Mouse (Mus musculus) megakaryocyte, embryonic 14.5 days (primary cell): ENCODE data around the gene Gm11938. TPM values are rescaled to one million over a fixed set of nuclear protein-coding genes. Genes with fewer than 3 reads are reported as not detected.
A peak's percentile ranks its signal among the peaks of the same experiment; 100 is the strongest.

ENCODE experiments used
- H3K27me3 ChIP-seq: replicated peaks from 2 replicates; pipeline ENCODE3; 2012; ENCODE audit warnings: inconsistent platforms
- H3K36me3 ChIP-seq: replicated peaks from 2 replicates; pipeline ENCODE3; 2012; ENCODE audit warnings: low read length, inconsistent platforms, mixed read lengths
- H3K4me1 ChIP-seq: 2 replicates; pipeline ENCODE4 v1.6.1; 2012; ENCODE audit warnings: inconsistent platforms
- H3K4me3 ChIP-seq: replicated peaks from 2 replicates; pipeline ENCODE3; 2012; ENCODE audit warnings: moderate library complexity, mild to moderate bottlenecking, inconsistent platforms
- H3K9me3 ChIP-seq: 2 replicates; pipeline ENCODE4 v1.6.1; 2012; ENCODE audit warnings: inconsistent platforms
- FLI1 ChIP-seq: IDR thresholded peaks from 2 replicates; pipeline ENCODE4 v1.6.1; 2012; ENCODE audit warnings: low read length, inconsistent platforms, mixed read lengths
- GATA1 ChIP-seq: IDR thresholded peaks from 3 replicates; pipeline ENCODE4 v1.6.1; 2012; ENCODE audit warnings: mixed read lengths, low read length, inconsistent platforms, borderline replicate concordance
- polyA plus RNA-seq: library from polyadenylated mRNA; stranded (reverse); fragments of >175 nt; gene quantifications from 2 replicates; pipeline ENCODE4 v1.2.3, GENCODE M21; 2012; ENCODE audit warnings: low replicate concordance; ENCODE audit not compliant: insufficient read depth

Gm11938 gene
- polyA plus RNA-seq, 1 experiment: not detected

- Histone ChIP-seq H3K9me3 (no peaks in the 10 kb centered on the region), H3K4me1 (peaks cover 3% of the 10 kb centered on the region; the same call in 1 of the 2 replicates), H3K4me3 (peak overlapping the region; percentile 62), H3K27me3 (peaks cover 2% of the 10 kb centered on the region), H3K36me3 (no peaks in the 10 kb centered on the region)
- no peak for TF ChIP-seq FLI1
- TF ChIP-seq GATA1: no peak
Observed at GRCm38 (mm10) chr11:99574106-99574505, 29.0 kb downstream of the Gm11938 start.

- peaks cover 2% of the 10 kb centered on the region for H3K27me3 ChIP-seq
- TF ChIP-seq GATA1: no peak
- TF ChIP-seq FLI1: no peak
- H3K4me1 ChIP-seq: peaks cover 3% of the 10 kb centered on the region; the same call in 1 of the 2 replicates
- H3K9me3 ChIP-seq: no peaks in the 10 kb centered on the region
- H3K36me3 ChIP-seq: no peaks in the 10 kb centered on the region
- no peak overlapping the region for H3K4me3 ChIP-seq
Observed at GRCm38 (mm10) chr11:99573164-99573563, 29.9 kb downstream of the Gm11938 start.

GRCm38 (mm10) chr11:99566530-99566929, 36.6 kb downstream of the Gm11938 start, which contains the start of gene Krtap3-1:
TSS of gene Krtap3-1 (minus strand) at chr11:99566630.
- Histone ChIP-seq H3K36me3 (no peaks in the 10 kb centered on the region), H3K27me3 (no peaks in the 10 kb centered on the region), H3K9me3 (no peaks in the 10 kb centered on the region), H3K4me1 (no peaks in the 10 kb centered on the region), H3K4me3 (no peak within 1 kb of the TSS)
- TF ChIP-seq GATA1 (no peak), FLI1 (no peak)

- Histone ChIP-seq H3K4me3 (no peak overlapping the region), H3K4me1 (no peaks in the 10 kb centered on the region), H3K27me3 (no peaks in the 10 kb centered on the region), H3K36me3 (no peaks in the 10 kb centered on the region), H3K9me3 (no peaks in the 10 kb centered on the region)
- TF ChIP-seq GATA1 (no peak), FLI1 (no peak)
Observed at GRCm38 (mm10) chr11:99562580-99562979, 40.5 kb downstream of the Gm11938 start.

- Histone ChIP-seq H3K9me3 (no peaks in the 10 kb centered on the region), H3K36me3 (no peaks in the 10 kb centered on the region), H3K27me3 (no peaks in the 10 kb centered on the region), H3K4me3 (peak within 1 kb of the TSS; percentile 56), H3K4me1 (no peaks in the 10 kb centered on the region)
- no peak for TF ChIP-seq GATA1
- no peak for TF ChIP-seq FLI1
Observed at GRCm38 (mm10) chr11:99559366-99559765, 43.7 kb downstream of the Gm11938 start, which contains the start of gene Gm11939. TSS of gene Gm11939 (minus strand) at chr11:99559466.

- Histone ChIP-seq H3K4me3 (no peak overlapping the region), H3K4me1 (no peaks in the 10 kb centered on the region), H3K36me3 (no peaks in the 10 kb centered on the region), H3K9me3 (no peaks in the 10 kb centered on the region), H3K27me3 (no peaks in the 10 kb centered on the region)
- TF ChIP-seq FLI1: no peak
- no peak for TF ChIP-seq GATA1
Observed at GRCm38 (mm10) chr11:99557976-99558745, 44.9 kb downstream of the Gm11938 start.

GRCm38 (mm10) chr11:99556753-99557152, 46.4 kb downstream of the Gm11938 start, which contains the start of gene Krtap3-2:
TSS of gene Krtap3-2 (minus strand) at chr11:99556853.
- Histone ChIP-seq H3K4me1 (no peaks in the 10 kb centered on the region), H3K27me3 (no peaks in the 10 kb centered on the region), H3K9me3 (no peaks in the 10 kb centered on the region), H3K4me3 (no peak within 1 kb of the TSS), H3K36me3 (no peaks in the 10 kb centered on the region)
- TF ChIP-seq GATA1: no peak
- no peak for TF ChIP-seq FLI1

GRCm38 (mm10) chr11:99556195-99556594, 46.9 kb downstream of the Gm11938 start:
- H3K4me3 ChIP-seq: no peak overlapping the region
- H3K9me3 ChIP-seq: no peaks in the 10 kb centered on the region
- no peaks in the 10 kb centered on the region for H3K27me3 ChIP-seq
- TF ChIP-seq GATA1 (no peak), FLI1 (no peak)
- H3K4me1 ChIP-seq: no peaks in the 10 kb centered on the region
- H3K36me3 ChIP-seq: no peaks in the 10 kb centered on the region

Other genes with a start within 250 kb of the Gm11938 start
- not detected in 2 replicates for gene Krt28, start 228.4 kb downstream of the Gm11938 start, polyA plus RNA-seq
- gene Krt10, start 213.9 kb downstream of the Gm11938 start, polyA plus RNA-seq: 6.6 TPM in 1 of 2 replicates, not detected in the other
- gene Krt12, start 181.0 kb downstream of the Gm11938 start, polyA plus RNA-seq: not detected in 2 replicates
- not detected in 2 replicates for gene Krt20, start 165.2 kb downstream of the Gm11938 start, polyA plus RNA-seq
- gene Krt23, start 110.2 kb downstream of the Gm11938 start, polyA plus RNA-seq: not detected in 2 replicates
- not detected in 2 replicates for gene Krt39, start 82.0 kb downstream of the Gm11938 start, polyA plus RNA-seq
- not detected in 2 replicates for gene Krt40, start 60.1 kb downstream of the Gm11938 start, polyA plus RNA-seq
- not detected in 2 replicates for gene Krtap3-3, start 52.4 kb downstream of the Gm11938 start, polyA plus RNA-seq
- not detected in 2 replicates for gene Krtap3-2, start 46.5 kb downstream of the Gm11938 start, polyA plus RNA-seq
- not detected in 2 replicates for gene Gm11939, start 43.8 kb downstream of the Gm11938 start, polyA plus RNA-seq
- gene Krtap3-1, start 36.7 kb downstream of the Gm11938 start, polyA plus RNA-seq: not detected in 2 replicates
- not detected in 2 replicates for gene Krtap1-5, start 22.3 kb downstream of the Gm11938 start, polyA plus RNA-seq
- gene Krtap1-4, start 19.7 kb downstream of the Gm11938 start, polyA plus RNA-seq: not detected in 2 replicates
- gene Krtap1-3, start 12.0 kb downstream of the Gm11938 start, polyA plus RNA-seq: not detected in 2 replicates
- not detected in 2 replicates for gene Krtap9-3, start 5.2 kb downstream of the Gm11938 start, polyA plus RNA-seq
- gene Gm11937, start 6.9 kb upstream of the Gm11938 start, polyA plus RNA-seq: not detected in 2 replicates
- not detected in 2 replicates for gene Krtap2-4, start 11.5 kb upstream of the Gm11938 start, polyA plus RNA-seq
- not detected in 2 replicates for gene Gm11562, start 17.1 kb upstream of the Gm11938 start, polyA plus RNA-seq
- gene Krtap4-1, start 24.9 kb upstream of the Gm11938 start, polyA plus RNA-seq: not detected in 2 replicates
- gene Krtap4-2, start 31.8 kb upstream of the Gm11938 start, polyA plus RNA-seq: not detected in 2 replicates
- gene Krtap4-7, start 40.8 kb upstream of the Gm11938 start, polyA plus RNA-seq: not detected in 2 replicates
- gene Gm11555, start 46.9 kb upstream of the Gm11938 start, polyA plus RNA-seq: not detected in 2 replicates
- not detected in 2 replicates for gene Gm11563, start 55.7 kb upstream of the Gm11938 start, polyA plus RNA-seq
- not detected in 2 replicates for gene Krtap4-6, start 62.7 kb upstream of the Gm11938 start, polyA plus RNA-seq
- not detected in 2 replicates for gene Gm14190, start 87.4 kb upstream of the Gm11938 start, polyA plus RNA-seq
- gene Gm14180, start 131.0 kb upstream of the Gm11938 start, polyA plus RNA-seq: not detected in 2 replicates
- not detected in 2 replicates for gene Gm11595, start 169.6 kb upstream of the Gm11938 start, polyA plus RNA-seq
- gene Krtap4-8, start 177.4 kb upstream of the Gm11938 start, polyA plus RNA-seq: not detected in 2 replicates
- gene Krtap4-9, start 181.9 kb upstream of the Gm11938 start, polyA plus RNA-seq: not detected in 2 replicates
- not detected in 2 replicates for gene Gm11596, start 190.2 kb upstream of the Gm11938 start, polyA plus RNA-seq
- gene Gm11569, start 195.6 kb upstream of the Gm11938 start, polyA plus RNA-seq: not detected in 2 replicates
- gene Gm11554, start 201.1 kb upstream of the Gm11938 start, polyA plus RNA-seq: not detected in 2 replicates
- gene Krtap4-13, start 206.6 kb upstream of the Gm11938 start, polyA plus RNA-seq: not detected in 2 replicates
- not detected in 2 replicates for gene Gm11564, start 212.4 kb upstream of the Gm11938 start, polyA plus RNA-seq
- not detected in 2 replicates for gene 2300003K06Rik, start 234.8 kb upstream of the Gm11938 start, polyA plus RNA-seq
- not detected in 2 replicates for gene Krtap4-16, start 248.3 kb upstream of the Gm11938 start, polyA plus RNA-seq